Mouse (Mus musculus): ENCODE data around the gene Utp4.

DNA sequence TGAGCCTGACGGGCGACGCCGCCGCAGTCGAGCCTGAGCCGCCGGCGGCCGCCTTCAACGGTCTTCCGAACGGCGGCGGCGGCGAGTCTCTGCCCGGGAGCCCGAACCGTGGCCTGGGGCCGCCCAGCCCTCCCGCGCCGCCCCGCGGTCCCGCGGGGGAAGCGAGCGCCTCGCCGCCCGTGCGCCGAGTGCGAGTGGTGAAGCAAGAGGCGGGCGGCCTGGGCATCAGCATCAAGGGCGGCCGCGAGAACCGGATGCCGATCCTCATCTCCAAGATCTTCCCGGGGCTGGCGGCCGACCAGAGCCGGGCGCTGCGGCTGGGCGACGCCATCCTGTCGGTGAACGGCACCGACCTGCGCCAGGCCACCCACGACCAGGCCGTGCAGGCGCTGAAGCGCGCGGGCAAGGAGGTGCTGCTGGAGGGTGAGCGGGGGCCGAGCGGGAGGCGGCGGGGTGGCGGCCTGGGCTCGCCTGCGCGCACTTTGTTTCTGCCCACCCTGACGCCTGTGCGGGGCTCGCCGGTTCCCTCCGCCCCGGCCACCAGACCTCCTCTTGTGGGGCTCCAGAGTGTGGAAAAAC is 42.6 kb downstream of the Utp4 start:
- TF ChIP-seq CTCF (conservative IDR thresholded peaks at IDR 0.05; ENCODE audit: low read length), result no peak
- TF ChIP-seq NANOG (IDR thresholded peaks at IDR 0.05; ENCODE audit: borderline replicate concordance, low read length), result no peak
- no peak for TF ChIP-seq POU5F1 (IDR thresholded peaks at IDR 0.05; ENCODE audit: borderline replicate concordance, low read length)

All from E14TG2a.4 (cell line).